Mouse (Mus musculus): ENCODE results near the gene Magi1.
"Not testable (repeated sequence)": the region's sequence is repeated elsewhere in the genome, so short reads cannot be mapped to it uniquely, and the experiment has no call there.

The Magi1 gene

GRCm38 (mm10) chr6:94063542-94063941 is 220.2 kb downstream of the Magi1 start:
- no peak for DNase-seq (ENCODE audit: extremely low spot score)

GRCm38 (mm10) chr6:94061424-94061980 is 222.2 kb downstream of the Magi1 start:
- no peak for DNase-seq (ENCODE audit: extremely low spot score)

GRCm38 (mm10) chr6:94060621-94061213 is 223.0 kb downstream of the Magi1 start:
- DNase-seq (ENCODE audit: extremely low spot score), result no peak

- no peak for DNase-seq (ENCODE audit: extremely low spot score)
These were observed 224.6 kb downstream of the Magi1 start for GRCm38 (mm10) chr6:94059090-94059489.

- DNase-seq (ENCODE audit: extremely low spot score), result peak; percentile 53
These were observed 229.8 kb downstream of the Magi1 start for GRCm38 (mm10) chr6:94053920-94054319.

GRCm38 (mm10) chr6:94045180-94045579 is 238.5 kb downstream of the Magi1 start:
- DNase-seq (ENCODE audit: extremely low spot score), result no peak

GRCm38 (mm10) chr6:94043461-94043860 is 240.3 kb downstream of the Magi1 start:
- no peak for DNase-seq (ENCODE audit: extremely low spot score)

- peak; percentile 36 for DNase-seq (ENCODE audit: extremely low spot score)
These were observed 243.6 kb downstream of the Magi1 start for GRCm38 (mm10) chr6:94040093-94040492.

GRCm38 (mm10) chr6:94038897-94039296 is 244.8 kb downstream of the Magi1 start:
- no peak for DNase-seq (ENCODE audit: extremely low spot score)

GRCm38 (mm10) chr6:94036554-94036953 is 247.2 kb downstream of the Magi1 start:
- DNase-seq (ENCODE audit: extremely low spot score), result no peak

GRCm38 (mm10) chr6:94026361-94026760 is 257.4 kb downstream of the Magi1 start:
- no peak for DNase-seq (ENCODE audit: extremely low spot score)

GRCm38 (mm10) chr6:94022437-94022836 is 261.3 kb downstream of the Magi1 start:
- no peak for DNase-seq (ENCODE audit: extremely low spot score)

- DNase-seq (ENCODE audit: extremely low spot score), result no peak
These were observed 262.3 kb downstream of the Magi1 start for GRCm38 (mm10) chr6:94021239-94021962.

- DNase-seq (ENCODE audit: extremely low spot score), result no peak
These were observed 263.2 kb downstream of the Magi1 start for GRCm38 (mm10) chr6:94020566-94020965.

GRCm38 (mm10) chr6:94019935-94020334 is 263.8 kb downstream of the Magi1 start:
- no peak for DNase-seq (ENCODE audit: extremely low spot score)

- DNase-seq (ENCODE audit: extremely low spot score), result no peak
These were observed 270.0 kb downstream of the Magi1 start for GRCm38 (mm10) chr6:94013761-94014160.

GRCm38 (mm10) chr6:94011947-94012346 is 271.8 kb downstream of the Magi1 start:
- peak; percentile 25 for DNase-seq (ENCODE audit: extremely low spot score)

- DNase-seq (ENCODE audit: extremely low spot score), result no peak
These were observed 272.2 kb downstream of the Magi1 start for GRCm38 (mm10) chr6:94011521-94011920.

- DNase-seq (ENCODE audit: extremely low spot score), result no peak
These were observed 275.1 kb downstream of the Magi1 start for GRCm38 (mm10) chr6:94008577-94008976.

GRCm38 (mm10) chr6:94003586-94003985 is 280.1 kb downstream of the Magi1 start:
- not testable (repeated sequence) for DNase-seq (ENCODE audit: extremely low spot score)

- no peak for DNase-seq (ENCODE audit: extremely low spot score)
These were observed 286.8 kb downstream of the Magi1 start for GRCm38 (mm10) chr6:93996841-93997485.

- no peak for DNase-seq (ENCODE audit: extremely low spot score)
These were observed 296.2 kb downstream of the Magi1 start for GRCm38 (mm10) chr6:93987561-93987960.

- DNase-seq (ENCODE audit: extremely low spot score), result peak; percentile 30
These were observed 298.6 kb downstream of the Magi1 start for GRCm38 (mm10) chr6:93985111-93985510.
